Mouse (Mus musculus) cortical plate, adult 2 months (tissue): ENCODE results near the gene Atp6v1f.

Source experiments
- CTCF ChIP-seq: fragments of 200-500 bp; IDR thresholded peaks from 2 replicates; pipeline ENCODE4 v1.5.1; 2011; ENCODE audit warnings: mild to moderate bottlenecking, control low read depth, low read length; ENCODE audit not compliant: insufficient read depth; ENCODE audit errors: extremely low read depth
- POLR2A ChIP-seq: fragments of 200-500 bp; IDR thresholded peaks from 2 replicates; pipeline ENCODE4 v1.6.1; 2011; ENCODE audit warnings: mild to moderate bottlenecking, low read length, control low read depth; ENCODE audit not compliant: insufficient read depth; ENCODE audit errors: extremely low read depth

GRCm38 (mm10) chr6:29517139-29517538 lies 49.6 kb downstream of the Atp6v1f start:
- TF ChIP-seq POLR2A (no peak), CTCF (peak; percentile 80)
